Mouse (Mus musculus) ovary, adult 18-20 months (tissue): ENCODE results near the gene Nsmce4a.
"Not testable (repeated sequence)": the region's sequence is repeated elsewhere in the genome, so short reads cannot be mapped to it uniquely, and the experiment has no call there.

Experiments used
- DNase-seq: peaks from one replicate; pipeline ENCODE4 v3.0.0; 2022; ENCODE audit warnings: low spot score, mixed read lengths

The Nsmce4a gene

GRCm38 (mm10) chr7:130572821-130573220, at the start of gene Nsmce4a:
TSS of gene Nsmce4a (minus strand) at chr7:130573118.
- no peak for DNase-seq

GRCm38 (mm10) chr7:130622359-130622758, 49.4 kb upstream of the Nsmce4a start:
- no peak for DNase-seq

- no peak for DNase-seq
Observed at GRCm38 (mm10) chr7:130621953-130622352, 49.0 kb upstream of the Nsmce4a start.

GRCm38 (mm10) chr7:130621068-130621467, 48.1 kb upstream of the Nsmce4a start:
- no peak for DNase-seq

GRCm38 (mm10) chr7:130617591-130617990, 44.7 kb upstream of the Nsmce4a start:
- no peak for DNase-seq

GRCm38 (mm10) chr7:130613973-130614372, 41.1 kb upstream of the Nsmce4a start:
- DNase-seq, result no peak

GRCm38 (mm10) chr7:130606958-130607357, 34.0 kb upstream of the Nsmce4a start:
- no peak for DNase-seq

GRCm38 (mm10) chr7:130605111-130605510, 32.2 kb upstream of the Nsmce4a start:
- no peak for DNase-seq

- no peak for DNase-seq
Observed at GRCm38 (mm10) chr7:130604390-130604789, 31.5 kb upstream of the Nsmce4a start.

- DNase-seq, result no peak
Observed at GRCm38 (mm10) chr7:130603556-130603955, 30.6 kb upstream of the Nsmce4a start.

GRCm38 (mm10) chr7:130602804-130603203, 29.9 kb upstream of the Nsmce4a start:
- no peak for DNase-seq

- DNase-seq, result no peak
Observed at GRCm38 (mm10) chr7:130600546-130600945, 27.6 kb upstream of the Nsmce4a start.

- no peak for DNase-seq
Observed at GRCm38 (mm10) chr7:130600074-130600473, 27.2 kb upstream of the Nsmce4a start.

GRCm38 (mm10) chr7:130597546-130597945, 24.6 kb upstream of the Nsmce4a start:
- DNase-seq, result no peak

- DNase-seq, result not testable (repeated sequence)
Observed at GRCm38 (mm10) chr7:130596079-130596855, 23.3 kb upstream of the Nsmce4a start.

- not testable (repeated sequence) for DNase-seq
Observed at GRCm38 (mm10) chr7:130593375-130594239, 20.7 kb upstream of the Nsmce4a start.

- not testable (repeated sequence) for DNase-seq
Observed at GRCm38 (mm10) chr7:130592975-130593374, 20.1 kb upstream of the Nsmce4a start.

GRCm38 (mm10) chr7:130590845-130591437, 18.0 kb upstream of the Nsmce4a start:
- DNase-seq, result no peak

- no peak for DNase-seq
Observed at GRCm38 (mm10) chr7:130590081-130590828, 17.3 kb upstream of the Nsmce4a start.

- DNase-seq, result no peak
Observed at GRCm38 (mm10) chr7:130586521-130587072, 13.7 kb upstream of the Nsmce4a start.

GRCm38 (mm10) chr7:130578607-130579006, 5.7 kb upstream of the Nsmce4a start:
- no peak for DNase-seq

- no peak for DNase-seq
Observed at GRCm38 (mm10) chr7:130578066-130578465, 5.1 kb upstream of the Nsmce4a start.
